Mouse (Mus musculus) cerebellum, adult 2 months (tissue): ENCODE measurements around the gene Cib2. TPM values are rescaled to one million over a fixed set of nuclear protein-coding genes. Genes with fewer than 3 reads are reported as not detected.

ENCODE experiments used
- DNase-seq, 2 experiments: peaks; one replicate each; pipeline ENCODE4 v3.0.0; 2021
- H3K27ac ChIP-seq: fragments of 200-500 bp; 2 replicates; pipeline ENCODE4 v1.5.1; 2012; ENCODE audit warnings: low read length, control low read depth, inconsistent platforms; ENCODE audit not compliant: insufficient read depth
- H3K27me3 ChIP-seq: fragments of 200-500 bp; 2 replicates; pipeline ENCODE4 v1.6.1; 2012; ENCODE audit warnings: inconsistent platforms, mild to moderate bottlenecking, low read length, moderate library complexity; ENCODE audit not compliant: control insufficient read depth, insufficient read depth
- H3K4me1 ChIP-seq: fragments of 200-500 bp; 2 replicates; pipeline ENCODE4 v1.6.1; 2011; ENCODE audit warnings: low read length; ENCODE audit not compliant: control insufficient read depth, insufficient read depth
- H3K4me3 ChIP-seq: fragments of 200-500 bp; replicated peaks from 2 replicates; pipeline ENCODE3; 2011; ENCODE audit warnings: mild to moderate bottlenecking, low read depth, low read length, control low read depth; ENCODE audit not compliant: insufficient read depth
- CTCF ChIP-seq: fragments of 200-500 bp; IDR thresholded peaks from 2 replicates; pipeline ENCODE4 v1.5.1; 2011; ENCODE audit warnings: low read depth, mild to moderate bottlenecking, control low read depth, low read length, moderate library complexity, borderline replicate concordance; ENCODE audit not compliant: insufficient read depth
- POLR2A ChIP-seq: fragments of 200-500 bp; IDR thresholded peaks from 2 replicates; pipeline ENCODE4 v1.6.1; 2011; ENCODE audit warnings: low read length, control low read depth, borderline replicate concordance; ENCODE audit not compliant: insufficient read depth
- WGBS: fragments of 180-500 bp; shearing (Covaris S2); methylation state at CpG from one replicate; pipeline ENCODE4 v1.1.7; 2018; 5-methylcytosine and 5-hydroxymethylcytosine counted together
- polyA plus RNA-seq: library from polyadenylated mRNA; depleted of rRNA; stranded (reverse); fragments of >200 nt; gene quantifications from 2 replicates; pipeline ENCODE4 v1.2.3, GENCODE M21; 2012; rRNA removed

Gene Cib2
- polyA plus RNA-seq, 1 experiment: 40.2 TPM

DNA sequence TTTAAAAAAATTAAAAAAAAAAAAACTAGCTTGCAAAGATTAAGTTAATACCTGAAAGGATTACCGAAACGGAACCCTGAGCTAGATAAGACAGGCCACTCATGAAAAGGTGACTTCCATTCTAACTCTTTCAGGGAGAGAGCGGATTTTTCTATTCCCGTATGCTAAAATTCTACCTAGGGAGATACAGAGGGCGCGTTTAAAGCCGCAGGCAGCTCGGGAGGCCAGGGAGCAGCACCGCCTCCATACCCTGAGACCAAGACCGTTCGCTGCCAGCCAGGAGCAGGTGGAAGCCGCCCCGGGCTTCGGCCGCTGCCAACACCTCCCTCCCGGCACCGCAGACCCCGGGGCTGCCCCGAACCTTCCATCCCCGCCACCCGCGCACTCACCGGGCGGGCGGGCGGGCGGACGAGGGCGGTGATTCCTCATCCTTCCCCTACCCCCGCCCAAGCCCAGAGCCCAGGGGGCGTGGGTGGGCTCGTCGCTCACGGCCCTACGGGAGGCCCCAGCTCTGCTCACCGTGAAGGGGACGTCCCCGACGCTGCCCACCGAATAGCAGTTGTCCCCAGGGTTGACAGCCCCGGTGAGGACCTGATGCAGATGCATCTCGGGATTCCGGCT lies 59.1 kb downstream of the Cib2 start:
- Histone ChIP-seq H3K4me1 (peaks cover 5% of the 10 kb centered on the region), H3K27me3 (no peaks in the 10 kb centered on the region), H3K4me3 (peak overlapping the region; percentile 71), H3K27ac (peak overlapping the region; percentile 90)
- no peak for TF ChIP-seq CTCF
- TF ChIP-seq POLR2A: no peak
- DNase-seq: peak; percentile 81 to 87
- under 1% methylated on average over 43 of the region's 43 CpGs for WGBS

DNA sequence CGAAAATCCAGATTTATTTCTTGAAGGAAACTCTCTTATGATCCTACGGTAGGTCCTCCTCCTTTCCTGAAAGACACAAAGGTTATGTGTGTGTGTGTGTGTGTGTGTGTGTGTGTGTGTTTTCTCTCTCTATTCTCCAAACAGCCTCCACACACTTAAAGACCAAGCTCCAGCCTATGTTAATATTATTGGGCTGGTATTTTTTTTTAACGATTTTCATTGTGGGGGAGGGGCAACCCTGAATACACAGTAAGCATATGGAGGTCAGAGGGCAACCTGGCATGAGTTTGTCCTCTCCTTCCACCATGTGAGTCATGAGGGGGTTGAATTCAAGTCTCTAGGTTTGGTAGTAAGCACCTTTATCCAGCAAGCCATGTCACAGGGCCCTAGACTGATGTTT lies 60.2 kb downstream of the Cib2 start:
- H3K27me3 ChIP-seq: no peaks in the 10 kb centered on the region
- WGBS: 48% methylated on average over 3 of the region's 3 CpGs
- no peak overlapping the region for H3K27ac ChIP-seq
- TF ChIP-seq CTCF: no peak
- no peak for TF ChIP-seq POLR2A
- H3K4me3 ChIP-seq: peak overlapping the region; percentile 53
- peak in 1 of 2 experiments; percentile 28 for DNase-seq
- H3K4me1 ChIP-seq: peaks cover 5% of the 10 kb centered on the region

DNA sequence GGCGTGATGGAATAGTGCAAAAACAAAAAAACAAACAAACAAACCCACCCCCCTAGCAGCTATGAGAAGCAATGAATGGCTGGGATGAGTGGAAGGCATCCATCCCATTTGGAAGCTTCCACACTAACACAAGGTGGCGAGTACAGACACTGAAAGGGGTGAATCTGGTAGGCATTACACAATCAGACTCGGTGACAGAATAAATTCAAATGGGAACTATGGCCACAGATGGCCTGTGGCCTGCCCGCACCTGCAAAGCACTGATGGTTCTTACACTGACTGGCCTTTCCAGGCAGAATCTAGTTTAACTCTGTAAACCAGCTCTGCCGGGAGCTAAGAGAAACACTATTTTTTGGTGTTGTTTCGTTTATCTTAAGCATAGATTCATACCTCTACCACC lies 60.7 kb downstream of the Cib2 start:
- WGBS: 36% methylated on average over 6 of the region's 6 CpGs
- peak; percentile 35 to 60 for DNase-seq
- Histone ChIP-seq H3K4me3 (peak overlapping the region; percentile 53), H3K4me1 (peaks cover 5% of the 10 kb centered on the region), H3K27ac (no peak overlapping the region), H3K27me3 (no peaks in the 10 kb centered on the region)
- TF ChIP-seq CTCF: no peak
- TF ChIP-seq POLR2A: no peak

Other genes starting within 250 kb of the Cib2 start
- 97.9 and 98.9 TPM in 2 replicates for gene Dmxl2, start 58.6 kb downstream of the Cib2 start, polyA plus RNA-seq
- gene Sh2d7, start 21.2 kb downstream of the Cib2 start, polyA plus RNA-seq: not detected in 2 replicates
- gene Idh3a, start 26.1 kb upstream of the Cib2 start, polyA plus RNA-seq: 209 and 211 TPM in 2 replicates
- gene Acsbg1, start 101.7 kb upstream of the Cib2 start, polyA plus RNA-seq: 270 and 289 TPM in 2 replicates
- gene Dnaja4, start 138.7 kb upstream of the Cib2 start, polyA plus RNA-seq: 36.4 and 37.5 TPM in 2 replicates
- gene Wdr61, start 174.3 kb upstream of the Cib2 start, polyA plus RNA-seq: 65.3 and 69.6 TPM in 2 replicates
- gene Crabp1, start 204.5 kb upstream of the Cib2 start, polyA plus RNA-seq: 4.9 and 5.5 TPM in 2 replicates